Mouse (Mus musculus) midbrain, embryonic 13.5 days (tissue): ENCODE results near the gene Tm9sf3. TPM values are rescaled to one million over a fixed set of nuclear protein-coding genes. Genes with fewer than 3 reads are reported as not detected.

Experiments used
- polyA plus RNA-seq: library from polyadenylated mRNA; unstranded; fragments of >200 nt; fragmentation: Nextera tagmentation; extraction: Ambion mirVana; gene quantifications from 2 replicates; pipeline ENCODE4 v1.2.1, GENCODE M21; 2015

Tm9sf3 gene
- polyA plus RNA-seq, 1 experiment from 2014 or later: 93.0 TPM

Other genes with a start within 250 kb of the Tm9sf3 start
- gene Dntt, start 234.7 kb downstream of the Tm9sf3 start, polyA plus RNA-seq: 0.13 and 0.26 TPM in 2 replicates
- not detected in 2 replicates for gene Opalin, start 186.9 kb downstream of the Tm9sf3 start, polyA plus RNA-seq
- gene Tll2, start 57.2 kb downstream of the Tm9sf3 start, polyA plus RNA-seq: 1.4 and 1.6 TPM in 2 replicates
- gene Pik3ap1, start 121.1 kb upstream of the Tm9sf3 start, polyA plus RNA-seq: 1.4 and 1.9 TPM in 2 replicates
- 36.5 and 36.6 TPM in 2 replicates for gene Lcor, start 218.6 kb upstream of the Tm9sf3 start, polyA plus RNA-seq